Mouse (Mus musculus) sigmoid colon, adult 10 weeks (tissue): Measurements from ENCODE around the gene Bcl7b. TPM values are rescaled to one million over a fixed set of nuclear protein-coding genes. Genes with fewer than 3 reads are reported as not detected.

Source experiments
- polyA plus RNA-seq: library from polyadenylated mRNA; stranded (reverse); fragments of 350-450 nt; fragmentation: Illumina TruSeq; extraction: RNeasy Lipid Tissue Mini Kit (QIAGEN cat#74804); gene quantifications from one replicate; pipeline ENCODE4 v1.2.3, GENCODE M21; 2014; ENCODE audit warnings: low read depth, low replicate concordance

The Bcl7b gene
- 9.1 TPM for polyA plus RNA-seq

GRCm38 (mm10) chr5:135168063-135169062 lies at the start of gene Bcl7b:
TSS of gene Bcl7b (plus strand) at chr5:135168283.

DNA sequence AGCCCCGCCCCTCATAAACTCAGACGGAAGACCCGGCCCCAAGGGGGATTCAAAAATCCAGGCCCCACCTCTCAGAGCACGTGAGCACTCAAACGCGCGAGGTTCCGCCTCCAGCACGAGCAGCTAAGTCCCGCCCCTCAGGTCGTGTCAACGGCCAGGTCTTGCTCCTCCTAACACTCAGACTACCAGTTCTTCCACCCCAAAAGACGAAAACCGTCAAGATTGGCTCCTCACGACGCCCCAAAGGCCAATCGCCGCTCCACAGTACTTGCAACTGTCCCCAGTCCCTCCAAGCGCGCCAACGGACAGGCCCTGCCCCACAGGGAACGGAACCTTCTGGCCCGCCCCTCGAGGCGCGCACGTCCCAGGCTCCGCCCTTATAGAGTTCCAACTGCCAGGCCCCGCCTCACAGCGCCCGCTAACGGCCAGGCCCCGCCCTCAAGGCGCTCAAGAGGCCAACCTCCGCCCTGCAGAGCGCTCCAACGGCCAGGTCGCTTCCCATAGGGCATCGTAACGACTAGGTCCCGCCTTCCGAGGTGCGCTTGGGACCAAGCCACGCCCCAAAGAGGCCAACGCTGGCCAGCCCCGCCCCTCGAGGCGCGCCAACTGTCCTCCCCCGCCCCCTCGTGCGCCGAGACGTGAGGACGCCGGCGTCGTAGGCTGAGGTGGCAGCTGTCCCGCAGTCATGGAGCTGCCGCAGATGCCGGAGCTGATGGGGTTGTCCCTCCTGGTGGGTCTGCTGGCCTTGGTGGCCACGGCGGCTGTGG lies 18.8 kb upstream of the Bcl7b start, which contains the start of gene Tbl2:
TSS of gene Tbl2 (plus strand) at position 605 of the 767 bp plus-strand sequence.

DNA sequence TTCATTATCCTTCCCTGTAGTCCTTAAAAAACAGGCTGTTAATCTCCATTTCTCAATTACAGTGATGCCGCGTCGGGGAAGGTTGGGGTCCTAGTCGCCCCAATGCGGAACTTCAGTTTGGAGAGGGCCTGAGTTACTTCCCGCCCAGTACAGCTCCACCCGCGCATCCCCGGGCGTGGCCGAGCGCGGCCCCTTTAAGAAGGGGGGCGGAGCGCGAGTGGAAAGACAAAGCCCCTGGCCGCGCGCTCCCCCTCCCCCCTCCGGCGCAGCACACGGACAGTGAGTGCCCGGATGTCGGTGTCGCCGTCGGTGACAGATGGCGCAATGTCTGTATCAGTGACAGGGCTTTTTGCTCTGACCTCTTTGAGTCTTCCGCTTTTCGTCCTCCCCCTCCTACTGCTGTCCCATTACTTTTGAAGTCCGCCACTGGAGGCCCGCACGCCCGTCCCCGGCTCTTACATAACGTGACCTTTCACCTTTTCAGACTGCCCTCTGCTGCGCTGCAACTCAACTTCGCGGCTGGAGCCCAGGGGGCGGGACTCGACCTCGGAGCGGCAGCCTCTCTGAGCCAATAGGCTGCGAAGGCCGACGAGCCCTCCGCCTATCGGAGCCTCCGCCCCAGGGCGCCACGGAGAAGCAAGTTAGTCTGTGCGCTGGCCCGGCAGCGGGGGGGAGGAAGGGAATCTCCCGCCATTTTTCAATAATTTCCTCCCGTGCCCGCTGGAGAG lies 18.7 kb downstream of the Bcl7b start, which contains the start of gene Baz1b:
TSS of gene Baz1b (plus strand) at position 644 of the 728 bp plus-strand sequence.

Other genes starting within 250 kb of the Bcl7b start
- gene Mettl27, start 235.9 kb upstream of the Bcl7b start, polyA plus RNA-seq: 10.4 TPM
- gene Cldn4, start 221.3 kb upstream of the Bcl7b start, polyA plus RNA-seq: 2.8 TPM
- gene Cldn3, start 182.1 kb upstream of the Bcl7b start, polyA plus RNA-seq: 1.2 TPM
- 9.0 TPM for gene Abhd11, start 159.1 kb upstream of the Bcl7b start, polyA plus RNA-seq
- gene Stx1a, start 144.8 kb upstream of the Bcl7b start, polyA plus RNA-seq: not detected
- 8.6 TPM for gene Dnajc30, start 104.1 kb upstream of the Bcl7b start, polyA plus RNA-seq
- gene Bud23, start 103.3 kb upstream of the Bcl7b start, polyA plus RNA-seq: 12.6 TPM
- not detected for gene Vps37d, start 90.0 kb upstream of the Bcl7b start, polyA plus RNA-seq
- 2.8 TPM for gene Mlxipl, start 78.4 kb upstream of the Bcl7b start, polyA plus RNA-seq
- 6.5 TPM for gene Tbl2, start 18.6 kb upstream of the Bcl7b start, polyA plus RNA-seq
- 47.9 TPM for gene Baz1b, start 19.0 kb downstream of the Bcl7b start, polyA plus RNA-seq
- gene Fzd9, start 82.9 kb downstream of the Bcl7b start, polyA plus RNA-seq: 0.25 TPM
- not detected for gene Fkbp6, start 181.8 kb downstream of the Bcl7b start, polyA plus RNA-seq
- not detected for gene Trim50, start 185.0 kb downstream of the Bcl7b start, polyA plus RNA-seq
- 4.1 TPM for gene Nsun5, start 201.7 kb downstream of the Bcl7b start, polyA plus RNA-seq
- gene Pom121, start 226.3 kb downstream of the Bcl7b start, polyA plus RNA-seq: 3.0 TPM